Mouse (Mus musculus): ENCODE results near the gene Bmper.

DNA sequence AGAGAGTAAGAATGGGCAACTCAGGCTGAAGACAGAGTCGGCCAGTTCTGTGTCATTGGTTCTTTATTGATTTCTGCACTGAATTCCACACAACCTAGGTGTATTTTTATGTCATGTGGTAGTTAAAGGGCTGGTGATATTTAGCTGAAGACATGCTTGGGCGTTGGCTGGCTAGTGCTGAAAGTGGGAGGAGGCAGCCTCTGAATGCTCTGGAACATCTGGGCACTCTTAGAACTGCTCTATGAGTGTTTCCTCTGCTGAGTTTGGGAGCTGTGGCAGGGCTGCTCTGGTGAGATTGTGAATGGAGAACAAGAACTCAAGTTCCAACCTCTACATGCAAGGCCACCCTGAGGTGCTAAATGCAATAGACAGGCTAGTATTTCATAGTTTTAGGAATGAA lies 46.2 kb downstream of the Bmper start:
- TF ChIP-seq EP300 (optimal IDR thresholded peaks at IDR 0.05) = no peak
- TF ChIP-seq CTCF (IDR thresholded peaks at IDR 0.05; ENCODE audit: low read depth) = no peak

Data from stomach, postnatal 0 days (tissue).